Mouse (Mus musculus): ENCODE results near the gene Pakap.

GRCm38 (mm10) chr4:57636782-57637482, 69.0 kb downstream of the Pakap start:
- TF ChIP-seq POLR2A (IDR thresholded peaks at IDR 0.05; ENCODE audit: low read depth, low read length), result no peak
- no peak for TF ChIP-seq CTCF (IDR thresholded peaks at IDR 0.05; ENCODE audit: borderline replicate concordance, insufficient read depth, low read length)
